Mouse (Mus musculus) stomach, embryonic 16.5 days (tissue): ENCODE data around the gene Ccdc9b. TPM values are rescaled to one million over a fixed set of nuclear protein-coding genes. Genes with fewer than 3 reads are reported as not detected.
A peak's percentile ranks its signal among the peaks of the same experiment; 100 is the strongest.

Experiments used
- ATAC-seq: fragments of 200-750 bp; cut with Nextera tagmentation; 2 replicates; pipeline ENCODE4 v1.8.0; 2017; ENCODE audit warnings: moderate number of reproducible peaks, moderate TSS enrichment; ENCODE audit not compliant: insufficient read depth, low FRiP score
- H3K27ac ChIP-seq: fragments of 300-500 bp; sonication (generic); 2 replicates; pipeline ENCODE4 v1.5.1; 2014; ENCODE audit warnings: low read length
- H3K27me3 ChIP-seq: fragments of 300-500 bp; sonication (generic); 2 replicates; pipeline ENCODE4 v1.6.1; 2014; ENCODE audit warnings: low read length, control low read depth, mixed read lengths; ENCODE audit not compliant: control insufficient read depth, insufficient read depth
- H3K36me3 ChIP-seq: fragments of 300-500 bp; sonication (generic); 2 replicates; pipeline ENCODE4 v1.6.1; 2014; ENCODE audit warnings: low read length; ENCODE audit not compliant: control insufficient read depth, insufficient read depth
- H3K4me1 ChIP-seq: fragments of 300-500 bp; sonication (generic); 2 replicates; pipeline ENCODE4 v1.6.1; 2014; ENCODE audit warnings: low read length, control low read depth, mixed read lengths; ENCODE audit not compliant: control insufficient read depth, insufficient read depth
- H3K4me2 ChIP-seq: fragments of 300-500 bp; sonication (generic); 2 replicates; pipeline ENCODE4 v1.6.1; 2014; ENCODE audit warnings: low read depth, low read length, mixed read lengths
- H3K4me3 ChIP-seq: fragments of 300-500 bp; sonication (generic); replicated peaks from 2 replicates; pipeline ENCODE4 v1.5.1; 2014; ENCODE audit warnings: mild to moderate bottlenecking, low read length
- H3K9ac ChIP-seq: fragments of 300-500 bp; sonication (generic); 2 replicates; pipeline ENCODE4 v1.6.1; 2014; ENCODE audit warnings: low read length
- H3K9me3 ChIP-seq: fragments of 300-500 bp; sonication (generic); replicated peaks from 2 replicates; pipeline ENCODE4 v1.6.1; 2016; ENCODE audit warnings: low read length, control low read depth; ENCODE audit not compliant: control insufficient read depth
- WGBS: fragments of 180-500 bp; shearing (Covaris S2); extraction: QIAGEN DNeasy Blood & Tissue Kit; methylation state at CpG from one replicate; pipeline ENCODE4 v1.1.7; 2014; 5-methylcytosine and 5-hydroxymethylcytosine counted together
- polyA plus RNA-seq: library from polyadenylated mRNA; unstranded; fragments of >200 nt; fragmentation: Nextera tagmentation; extraction: Ambion mirVana; gene quantifications from 2 replicates; pipeline ENCODE4 v1.2.1, GENCODE M21; 2015

The Ccdc9b gene
- polyA plus RNA-seq, 1 experiment from 2014 or later = 2.9 TPM

- H3K4me3 ChIP-seq = no peak overlapping the region
- no peak overlapping the region for H3K9ac ChIP-seq
- no peaks in the 10 kb centered on the region for H3K9me3 ChIP-seq
- peaks cover 24% of the 10 kb centered on the region for H3K4me1 ChIP-seq
- H3K4me2 ChIP-seq = no peak overlapping the region
- WGBS = 73% methylated on average over 4 of the region's 4 CpGs
- no peaks in the 10 kb centered on the region for H3K36me3 ChIP-seq
- no peak overlapping the region for H3K27ac ChIP-seq
- no peaks in the 10 kb centered on the region for H3K27me3 ChIP-seq
- no peak for ATAC-seq
Observed at GRCm38 (mm10) chr2:118756103-118756502, 6.4 kb downstream of the Ccdc9b start.

GRCm38 (mm10) chr2:118755407-118755806 is 7.1 kb downstream of the Ccdc9b start:
- Histone ChIP-seq H3K4me1 (peaks cover 22% of the 10 kb centered on the region), H3K27me3 (no peaks in the 10 kb centered on the region), H3K36me3 (no peaks in the 10 kb centered on the region), H3K4me3 (no peak overlapping the region), H3K9me3 (no peaks in the 10 kb centered on the region), H3K4me2 (no peak overlapping the region), H3K9ac (no peak overlapping the region), H3K27ac (no peak overlapping the region)
- 81% methylated on average over 6 of the region's 6 CpGs for WGBS
- ATAC-seq = no peak

GRCm38 (mm10) chr2:118754143-118754542 is 8.3 kb downstream of the Ccdc9b start:
- WGBS = 83% methylated on average over 5 of the region's 5 CpGs

GRCm38 (mm10) chr2:118752792-118753108 is 9.7 kb downstream of the Ccdc9b start:
- ATAC-seq = no peak
- Histone ChIP-seq H3K27ac (peak overlapping the region; percentile 88), H3K4me2 (no peak overlapping the region), H3K9me3 (no peaks in the 10 kb centered on the region), H3K27me3 (no peaks in the 10 kb centered on the region), H3K4me1 (peaks cover 25% of the 10 kb centered on the region), H3K9ac (peak overlapping the region; percentile 49; the same call in 1 of the 2 replicates), H3K4me3 (no peak overlapping the region), H3K36me3 (no peaks in the 10 kb centered on the region)
- WGBS = 67% methylated on average over 4 of the region's 4 CpGs

More at GRCm38 (mm10) chr2:118754143-118754542, 8.3 kb downstream of the Ccdc9b start:
- Histone ChIP-seq H3K27me3 (no peaks in the 10 kb centered on the region), H3K9ac (no peak overlapping the region), H3K4me1 (peaks cover 27% of the 10 kb centered on the region), H3K4me2 (no peak overlapping the region), H3K4me3 (no peak overlapping the region), H3K9me3 (no peaks in the 10 kb centered on the region), H3K36me3 (no peaks in the 10 kb centered on the region), H3K27ac (no peak overlapping the region)
- ATAC-seq = no peak

- Histone ChIP-seq H3K9me3 (no peaks in the 10 kb centered on the region), H3K27ac (peak overlapping the region; percentile 88), H3K36me3 (no peaks in the 10 kb centered on the region), H3K4me3 (no peak overlapping the region), H3K27me3 (no peaks in the 10 kb centered on the region), H3K4me1 (peaks cover 31% of the 10 kb centered on the region), H3K9ac (peak overlapping the region; percentile 49), H3K4me2 (no peak overlapping the region)
- WGBS = 51% methylated on average over 16 of the region's 16 CpGs
- peak; percentile 45; the same call in 1 of the 2 replicates for ATAC-seq
Observed at GRCm38 (mm10) chr2:118751896-118752791, 10.3 kb downstream of the Ccdc9b start.

GRCm38 (mm10) chr2:118750476-118750875 is 12.0 kb downstream of the Ccdc9b start:
- Histone ChIP-seq H3K27me3 (no peaks in the 10 kb centered on the region), H3K27ac (peak overlapping the region; percentile 62; the same call in 1 of the 2 replicates), H3K36me3 (no peaks in the 10 kb centered on the region), H3K9ac (no peak overlapping the region; the same call in 1 of the 2 replicates), H3K4me2 (no peak overlapping the region), H3K4me1 (peaks cover 33% of the 10 kb centered on the region), H3K9me3 (no peaks in the 10 kb centered on the region), H3K4me3 (no peak overlapping the region)
- no peak for ATAC-seq
- 76% methylated on average over 8 of the region's 8 CpGs for WGBS

- no peaks in the 10 kb centered on the region for H3K9me3 ChIP-seq
- 0 out of 2 replicates have a peak, but pooled peaks cover 3% of the 10 kb centered on the region for H3K27me3 ChIP-seq
- H3K27ac ChIP-seq = peak overlapping the region; percentile 62; the same call in 1 of the 2 replicates
- H3K36me3 ChIP-seq = no peaks in the 10 kb centered on the region
- 53% methylated on average over 10 of the region's 10 CpGs for WGBS
- ATAC-seq = peak; percentile 18; the same call in 1 of the 2 replicates
- H3K4me2 ChIP-seq = peak overlapping the region; percentile 1; the same call in 1 of the 2 replicates
- peaks cover 36% of the 10 kb centered on the region for H3K4me1 ChIP-seq
- no peak overlapping the region for H3K4me3 ChIP-seq
- H3K9ac ChIP-seq = no peak overlapping the region
Observed at GRCm38 (mm10) chr2:118749341-118749884, 13.0 kb downstream of the Ccdc9b start.

- Histone ChIP-seq H3K4me2 (peak overlapping the region; percentile 95), H3K9me3 (no peaks in the 10 kb centered on the region), H3K4me1 (peaks cover 33% of the 10 kb centered on the region), H3K4me3 (peak overlapping the region; percentile 88), H3K9ac (no peak overlapping the region; the same call in 1 of the 2 replicates), H3K27ac (peak overlapping the region; percentile 11; the same call in 1 of the 2 replicates), H3K36me3 (no peaks in the 10 kb centered on the region), H3K27me3 (0 out of 2 replicates have a peak, but pooled peaks cover 6% of the 10 kb centered on the region)
- WGBS = 32% methylated on average over 10 of the region's 10 CpGs
- ATAC-seq = no peak
Observed at GRCm38 (mm10) chr2:118747301-118747960, 15.0 kb downstream of the Ccdc9b start.
